Mouse (Mus musculus) 3T3-L1 (cell line): ENCODE data around the gene Actg2.
A peak's percentile ranks its signal among the peaks of the same experiment; 100 is the strongest.

Experiments used
- DNase-seq: peaks from one replicate; pipeline ENCODE4 v3.0.0-alpha.2; 2015; ENCODE audit warnings: low read depth, low spot score

Actg2 gene

DNA sequence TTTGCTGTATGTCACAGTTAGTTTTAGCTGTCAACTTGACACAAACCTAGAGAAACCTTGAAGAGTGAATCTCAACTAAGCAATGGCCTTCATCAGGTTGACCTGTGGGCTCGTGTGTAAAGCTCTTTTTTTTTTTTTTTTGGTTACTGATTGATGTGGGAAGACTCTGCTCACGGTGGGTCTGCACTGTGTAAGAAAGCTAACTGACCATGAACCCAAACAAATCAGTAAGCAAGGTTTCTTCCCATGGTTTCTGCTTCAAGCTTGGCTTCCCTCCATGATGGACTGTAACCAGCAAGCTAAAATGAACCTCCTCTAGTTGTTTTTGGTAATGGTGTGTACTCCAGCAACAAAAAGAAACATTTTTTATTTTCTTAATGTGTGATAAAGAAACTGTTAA, 56.9 kb downstream of the Actg2 start:
- no peak for DNase-seq

DNA sequence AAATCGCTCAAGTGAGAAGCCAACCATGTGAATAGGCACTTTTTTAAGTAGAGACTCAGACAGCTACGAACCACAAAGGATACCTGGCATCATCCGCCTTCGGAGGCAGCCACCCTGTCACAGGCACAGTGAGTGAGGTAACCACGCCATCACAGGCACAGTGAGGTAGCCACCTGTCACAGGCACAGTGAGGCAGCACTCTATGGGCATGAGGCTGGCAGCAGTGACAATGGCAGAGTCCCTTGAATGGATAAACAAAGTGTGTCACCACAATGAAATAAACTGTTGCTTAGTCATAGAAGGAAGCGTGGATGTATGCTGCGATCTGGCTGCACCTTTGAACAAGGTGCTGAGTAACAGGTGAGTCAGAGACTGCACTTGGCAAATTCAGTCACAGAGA, 57.4 kb downstream of the Actg2 start:
- peak; percentile 49 for DNase-seq

DNA sequence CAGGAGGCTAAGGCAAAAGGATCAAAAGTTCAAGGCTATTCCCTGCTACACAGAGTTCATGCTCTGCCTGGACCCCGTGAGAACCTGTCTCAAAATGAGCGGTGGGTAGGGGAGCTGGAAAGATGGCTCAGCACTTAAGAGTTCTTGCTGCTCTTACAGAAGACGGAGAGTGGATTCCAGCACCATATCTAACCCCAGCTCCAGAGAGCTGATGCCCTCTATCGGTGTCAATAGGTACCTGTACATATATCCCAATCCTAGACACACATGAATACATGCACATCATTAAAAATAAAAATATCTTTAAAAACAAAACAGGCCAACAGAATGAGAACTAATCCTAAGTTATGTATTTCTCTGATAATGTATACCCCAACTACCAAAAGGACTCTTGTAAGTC, 57.8 kb downstream of the Actg2 start:
- peak; percentile 22 for DNase-seq

DNA sequence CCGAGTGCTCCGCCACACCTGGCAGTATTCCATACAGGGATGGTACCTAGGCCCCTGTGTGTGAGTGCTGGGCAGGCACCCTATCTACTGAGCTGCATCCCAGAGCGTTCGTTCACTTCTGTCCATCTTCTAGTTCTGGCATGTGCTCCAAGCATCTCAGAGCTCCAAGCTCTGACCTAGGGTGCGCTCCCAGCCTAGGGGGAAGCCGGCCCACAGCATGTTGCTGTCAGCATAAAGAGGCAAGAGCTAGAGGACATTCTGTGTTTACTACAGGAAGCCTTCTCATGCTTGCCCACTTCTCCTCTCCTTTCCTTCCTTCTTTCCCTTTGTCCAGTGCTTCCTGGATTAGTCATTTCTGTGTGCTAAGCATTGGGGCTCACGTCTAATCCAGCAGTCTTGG, 60.6 kb downstream of the Actg2 start:
- no peak for DNase-seq

DNA sequence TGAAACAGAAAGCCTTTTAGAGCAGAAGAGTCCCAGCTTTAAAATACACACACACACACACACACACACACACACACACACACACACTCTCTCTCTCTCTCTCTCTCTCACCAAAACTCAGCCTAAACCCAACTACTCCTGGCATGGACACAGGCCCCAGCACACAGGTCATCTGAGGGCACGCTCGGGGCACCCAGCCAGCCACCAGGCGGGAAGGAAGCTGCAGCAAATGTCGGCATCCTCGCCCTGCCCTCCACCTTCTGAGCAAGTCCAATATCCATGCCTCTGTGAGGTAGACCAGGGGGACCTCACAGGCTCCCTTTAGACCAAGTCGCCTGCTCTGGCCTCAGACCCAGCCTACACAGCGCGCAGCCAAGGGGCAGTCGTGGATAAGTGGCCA, 62.8 kb downstream of the Actg2 start:
- no peak for DNase-seq

DNA sequence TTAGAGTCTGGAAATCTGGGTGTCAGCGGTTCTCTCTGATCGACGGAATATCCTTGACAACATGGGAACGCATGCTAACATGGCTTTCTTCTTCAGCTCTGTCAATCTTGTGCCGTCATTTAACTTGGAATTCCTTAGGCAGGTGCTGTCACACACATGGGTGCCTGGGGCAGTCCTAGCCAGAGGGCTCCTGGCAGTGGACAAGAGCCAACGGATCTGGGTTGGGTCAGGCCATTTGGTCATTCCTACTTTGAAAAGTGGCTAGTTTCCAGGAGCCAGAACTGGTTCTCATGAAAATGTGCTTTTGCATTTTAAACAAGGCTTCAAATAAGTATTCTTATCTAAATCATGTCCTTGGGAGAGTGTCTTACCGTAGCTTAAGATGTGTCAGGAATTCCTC, 64.3 kb downstream of the Actg2 start:
- no peak for DNase-seq

GRCm38 (mm10) chr6:83464011-83464410, 72.1 kb downstream of the Actg2 start:
- no peak for DNase-seq
